ENCODE assay signal across 8 mouse cellular contexts in the genomic region with DNA sequence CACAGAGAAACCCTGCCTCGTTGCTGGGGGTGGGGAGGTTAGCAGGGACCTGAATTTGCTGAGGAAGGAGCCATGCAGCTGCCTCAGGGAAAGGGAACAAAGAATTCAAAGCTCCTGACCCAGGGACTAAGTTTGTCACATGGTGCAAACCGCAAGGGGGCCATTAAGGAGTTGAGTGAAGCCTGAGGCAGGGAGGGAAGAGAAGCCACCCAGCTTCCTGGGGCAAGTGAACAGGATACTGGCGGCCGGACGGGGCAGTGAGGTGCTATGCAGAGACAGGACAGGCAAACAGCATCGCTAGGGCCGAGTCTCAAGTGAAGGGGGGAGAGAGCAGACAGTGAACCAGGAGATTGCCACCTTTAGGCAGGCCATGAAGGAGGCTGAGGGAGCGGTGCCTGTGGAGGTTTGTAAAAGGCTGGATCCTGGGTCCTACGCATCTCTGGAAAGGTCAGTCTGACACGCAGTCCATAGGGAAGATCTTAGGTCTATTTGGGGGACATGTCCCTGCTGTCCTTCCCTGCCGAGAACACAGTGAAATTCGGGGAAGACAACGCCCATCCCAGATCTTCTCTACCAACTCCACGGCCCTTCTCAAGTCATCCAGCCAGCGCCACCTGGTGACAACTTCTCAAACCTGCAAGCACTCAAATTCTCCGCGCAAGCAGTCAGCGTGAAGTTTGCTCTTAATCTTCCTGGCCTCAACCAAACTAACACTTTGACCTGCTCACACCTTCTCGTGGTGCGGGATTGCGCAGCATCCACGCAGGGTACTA. TPM values are rescaled to one million over a fixed set of nuclear protein-coding genes. Genes with fewer than 3 reads are reported as not detected.
DNase-seq lines count a peak whose midpoint lies in the region; ATAC-seq lines count a peak whose summit lies in the region.

No protein-coding gene starts in this region.

- H3K4me2 ChIP-seq in heart, embryonic 15.5 days: peak overlapping the region; percentile 49
- H3K4me2 ChIP-seq in liver, embryonic 15.5 days: peak overlapping the region; percentile 57
- peak overlapping the region; percentile 42 for H3K4me2 ChIP-seq in neural tube, embryonic 11.5 days (ENCODE audit: low read depth)
- H3K4me2 ChIP-seq in stomach, embryonic 16.5 days (ENCODE audit: low read depth, low read length): peak overlapping the region; percentile 52

- peaks cover 11% of the 10 kb centered on the region for H3K4me1 ChIP-seq in heart, embryonic 15.5 days (replicated peaks)
- H3K4me1 ChIP-seq in liver, embryonic 15.5 days (replicated peaks): peaks cover 45% of the 10 kb centered on the region
- no peaks in the 10 kb centered on the region for H3K4me1 ChIP-seq in neural tube, embryonic 11.5 days (ENCODE audit: control insufficient read depth, insufficient read depth, low read length)
- H3K4me1 ChIP-seq in stomach, embryonic 16.5 days (ENCODE audit: control insufficient read depth, insufficient read depth, low read length): peaks cover 6% of the 10 kb centered on the region

- peak; percentile 73 for ATAC-seq in CD4-positive, CD25-positive, alpha-beta regulatory T cell, adult 4 months
- ATAC-seq in erythroid progenitor cell, adult 5-6 weeks (replicated peaks; ENCODE audit: low FRiP score, poor library complexity, severe bottlenecking): peak; percentile 69
- no peak for ATAC-seq in heart, embryonic 15.5 days (replicated peaks; ENCODE audit: insufficient number of reproducible peaks, insufficient read depth, low FRiP score, low read depth)
- ATAC-seq in liver, embryonic 15.5 days (ENCODE audit: insufficient read depth): no peak
- no peak for ATAC-seq in neural tube, embryonic 11.5 days (ENCODE audit: insufficient read depth, low FRiP score, low TSS enrichment)
- ATAC-seq in stomach, embryonic 16.5 days (ENCODE audit: insufficient read depth, low FRiP score): peak; percentile 6; the same call in 1 of the 2 replicates

- H3K27me3 ChIP-seq in heart, embryonic 15.5 days: peaks cover 72% of the 10 kb centered on the region
- H3K27me3 ChIP-seq in liver, embryonic 15.5 days: peaks cover 52% of the 10 kb centered on the region
- peaks cover 24% of the 10 kb centered on the region for H3K27me3 ChIP-seq in neural tube, embryonic 11.5 days (ENCODE audit: control insufficient read depth, insufficient read depth, low read length)
- H3K27me3 ChIP-seq in stomach, embryonic 16.5 days (ENCODE audit: control insufficient read depth, insufficient read depth, low read length): peaks cover 3% of the 10 kb centered on the region; the same call in 1 of the 2 replicates

- no peak overlapping the region for H3K27ac ChIP-seq in heart, embryonic 15.5 days
- no peak overlapping the region for H3K27ac ChIP-seq in liver, embryonic 15.5 days (replicated peaks)
- no peak overlapping the region for H3K27ac ChIP-seq in neural tube, embryonic 11.5 days (ENCODE audit: low read depth, low read length)
- no peak overlapping the region for H3K27ac ChIP-seq in stomach, embryonic 16.5 days (ENCODE audit: low read length)

- H3K9me3 ChIP-seq in heart, embryonic 15.5 days (replicated peaks): no peaks in the 10 kb centered on the region
- H3K9me3 ChIP-seq in liver, embryonic 15.5 days (replicated peaks): no peaks in the 10 kb centered on the region
- no peaks in the 10 kb centered on the region for H3K9me3 ChIP-seq in neural tube, embryonic 11.5 days (ENCODE audit: control insufficient read depth, low read length)
- H3K9me3 ChIP-seq in stomach, embryonic 16.5 days (replicated peaks; ENCODE audit: control insufficient read depth, low read length): no peaks in the 10 kb centered on the region

- H3K9ac ChIP-seq in heart, embryonic 15.5 days: no peak overlapping the region
- no peak overlapping the region for H3K9ac ChIP-seq in liver, embryonic 15.5 days
- 0 out of 2 replicates have a peak overlapping the region, but pooled peaks have one; percentile 18 for H3K9ac ChIP-seq in neural tube, embryonic 11.5 days (ENCODE audit: low read length)
- 0 out of 2 replicates have a peak overlapping the region, but pooled peaks have one; percentile 3 for H3K9ac ChIP-seq in stomach, embryonic 16.5 days (ENCODE audit: low read length)

- DNase-seq in brain, adult 2 months (ENCODE audit: low read depth, low spot score): peak; percentile 86
- peak; percentile 79 for DNase-seq in kidney, postnatal 14 days
- peak; percentile 83 for DNase-seq in neural tube, embryonic 11.5 days (ENCODE audit: low spot score)

- peak overlapping the region; percentile 17; the same call in 1 of the 2 replicates for H3K4me3 ChIP-seq in heart, embryonic 15.5 days
- no peak overlapping the region for H3K4me3 ChIP-seq in liver, embryonic 15.5 days (replicated peaks)
- H3K4me3 ChIP-seq in neural tube, embryonic 11.5 days (ENCODE audit: low read depth, low read length): no peak overlapping the region
- no peak overlapping the region for H3K4me3 ChIP-seq in stomach, embryonic 16.5 days (replicated peaks; ENCODE audit: low read length)

- 7% methylated on average over 22 of the region's 22 CpGs for WGBS in heart, embryonic 15.5 days
- 3% methylated on average over 22 of the region's 22 CpGs for WGBS in liver, embryonic 15.5 days (ENCODE audit: insufficient replicate concordance)
- WGBS in neural tube, embryonic 11.5 days: 8% methylated on average over 22 of the region's 22 CpGs
- 9% methylated on average over 22 of the region's 22 CpGs for WGBS in stomach, embryonic 16.5 days

- H3K36me3 ChIP-seq in heart, embryonic 15.5 days: no peaks in the 10 kb centered on the region
- H3K36me3 ChIP-seq in liver, embryonic 15.5 days (replicated peaks): no peaks in the 10 kb centered on the region
- no peaks in the 10 kb centered on the region for H3K36me3 ChIP-seq in neural tube, embryonic 11.5 days (ENCODE audit: control insufficient read depth, insufficient read depth, low read length)
- H3K36me3 ChIP-seq in stomach, embryonic 16.5 days (ENCODE audit: control insufficient read depth, insufficient read depth, low read length): no peaks in the 10 kb centered on the region

RNA-seq across cellular contexts. Expression of gene Slc52a3, which starts 1.8 kb away (rescaled TPM):
- 10 to 100 TPM in 1 of 2 experiments, 1 to 10 TPM in 1; 8.6 to 16.0 TPM for polyA plus RNA-seq in CD4-positive, CD25-positive, alpha-beta regulatory T cell, adult 4 months (2017; shearing (Covaris generic))
- not detected in 2 replicates for total RNA-seq in erythroid progenitor cell, adult 5-6 weeks (2015; ENCODE audit: low replicate concordance)
- total RNA-seq in erythroid progenitor cell, adult 5-6 weeks (2017; ENCODE audit: low replicate concordance): 0.26 TPM in 1 of 2 replicates, not detected in the other
- 0.40 and 0.87 TPM in 2 replicates for polyA plus RNA-seq in heart, embryonic 15.5 days (2015; fragmentation: Nextera tagmentation; extraction: Ambion mirVana)
- 1.1 and 1.3 TPM in 2 replicates for polyA plus RNA-seq in liver, embryonic 15.5 days (2015; fragmentation: Nextera tagmentation; extraction: Ambion mirVana)
- 1.0 and 1.1 TPM in 2 replicates for polyA plus RNA-seq in neural tube, embryonic 11.5 days (2014; fragmentation: Nextera tagmentation; extraction: Ambion mirVana)
- polyA plus RNA-seq in stomach, embryonic 16.5 days (2015; fragmentation: Nextera tagmentation; extraction: Ambion mirVana): 13.9 and 21.8 TPM in 2 replicates

RNA-seq across cellular contexts. Expression of gene Fam110a, which starts 14.5 kb away (rescaled TPM):
- 10 to 100 TPM; 16.2 to 31.3 TPM for polyA plus RNA-seq in CD4-positive, CD25-positive, alpha-beta regulatory T cell, adult 4 months (2017; shearing (Covaris generic))
- 1.3 and 4.7 TPM in 2 replicates for total RNA-seq in erythroid progenitor cell, adult 5-6 weeks (2015; ENCODE audit: low replicate concordance)
- 1.8 and 3.6 TPM in 2 replicates for total RNA-seq in erythroid progenitor cell, adult 5-6 weeks (2017; ENCODE audit: low replicate concordance)
- 8.8 and 12.7 TPM in 2 replicates for polyA plus RNA-seq in heart, embryonic 15.5 days (2015; fragmentation: Nextera tagmentation; extraction: Ambion mirVana)
- polyA plus RNA-seq in liver, embryonic 15.5 days (2015; fragmentation: Nextera tagmentation; extraction: Ambion mirVana): 9.8 and 10.1 TPM in 2 replicates
- polyA plus RNA-seq in neural tube, embryonic 11.5 days (2014; fragmentation: Nextera tagmentation; extraction: Ambion mirVana): 82.2 and 92.9 TPM in 2 replicates
- 31.2 and 32.7 TPM in 2 replicates for polyA plus RNA-seq in stomach, embryonic 16.5 days (2015; fragmentation: Nextera tagmentation; extraction: Ambion mirVana)

Comparison
In these comparisons a context has a peak if more than half of its experiments do, and no peak if none do; other contexts are left out.
1. ATAC-seq: peak in CD4-positive, CD25-positive, alpha-beta regulatory T cell, adult 4 months (single experiment), erythroid progenitor cell, adult 5-6 weeks (single experiment) and stomach, embryonic 16.5 days (single experiment); none in heart, embryonic 15.5 days (single experiment), liver, embryonic 15.5 days (single experiment) and neural tube, embryonic 11.5 days (single experiment).
2. H3K9ac ChIP-seq: peak in neural tube, embryonic 11.5 days (single experiment) and stomach, embryonic 16.5 days (single experiment); none in heart, embryonic 15.5 days (single experiment) and liver, embryonic 15.5 days (single experiment).
3. Peak in every context shown above with its lines, with median percentiles within 50 percentile points of each other: DNase-seq and H3K4me2 ChIP-seq.